Mouse (Mus musculus) c-Kit-positive CD71-positive TER-119-positive erythroid progenitor cells, embryonic 14.5 days (primary cell): Measurements from ENCODE around the gene Npc2.

ENCODE experiments used
- DNase-seq: peaks from one replicate; pipeline ENCODE4 v3.0.0-alpha.2; 2013; ENCODE audit warnings: low spot score

The Npc2 gene

GRCm38 (mm10) chr12:84772726-84773441 is at the start of gene Npc2, which contains the start of gene Isca2:
TSS of gene Npc2 (minus strand) at chr12:84773152.
TSS of gene Isca2 (plus strand) at chr12:84773251.
- DNase-seq, result peak; percentile 97

GRCm38 (mm10) chr12:84819236-84820168 is 46.5 kb upstream of the Npc2 start:
- DNase-seq, result peak; percentile 77

- DNase-seq, result peak; percentile 47
Measured at GRCm38 (mm10) chr12:84818496-84818895, 45.5 kb upstream of the Npc2 start.

- DNase-seq, result no peak
Measured at GRCm38 (mm10) chr12:84814663-84815325, 41.8 kb upstream of the Npc2 start.

GRCm38 (mm10) chr12:84813773-84814172 is 40.8 kb upstream of the Npc2 start:
- no peak for DNase-seq

GRCm38 (mm10) chr12:84812004-84812403 is 39.1 kb upstream of the Npc2 start:
- no peak for DNase-seq

- DNase-seq, result no peak
Measured at GRCm38 (mm10) chr12:84811510-84811909, 38.6 kb upstream of the Npc2 start.

GRCm38 (mm10) chr12:84810810-84811209 is 37.9 kb upstream of the Npc2 start:
- DNase-seq, result no peak

- DNase-seq, result no peak
Measured at GRCm38 (mm10) chr12:84809033-84809432, 36.1 kb upstream of the Npc2 start.

GRCm38 (mm10) chr12:84807351-84807750 is 34.4 kb upstream of the Npc2 start:
- DNase-seq, result no peak

GRCm38 (mm10) chr12:84806726-84807125 is 33.8 kb upstream of the Npc2 start:
- DNase-seq, result no peak

GRCm38 (mm10) chr12:84806010-84806409 is 33.1 kb upstream of the Npc2 start:
- no peak for DNase-seq

- DNase-seq, result no peak
Measured at GRCm38 (mm10) chr12:84805228-84805842, 32.4 kb upstream of the Npc2 start.

- DNase-seq, result no peak
Measured at GRCm38 (mm10) chr12:84802625-84803024, 29.7 kb upstream of the Npc2 start.

GRCm38 (mm10) chr12:84801532-84802110 is 28.7 kb upstream of the Npc2 start:
- DNase-seq, result no peak

- DNase-seq, result no peak
Measured at GRCm38 (mm10) chr12:84800419-84800818, 27.5 kb upstream of the Npc2 start.

- no peak for DNase-seq
Measured at GRCm38 (mm10) chr12:84799086-84799485, 26.1 kb upstream of the Npc2 start.

GRCm38 (mm10) chr12:84794647-84795046 is 21.7 kb upstream of the Npc2 start:
- DNase-seq, result no peak

GRCm38 (mm10) chr12:84792629-84793028 is 19.7 kb upstream of the Npc2 start:
- DNase-seq, result no peak

- no peak for DNase-seq
Measured at GRCm38 (mm10) chr12:84790853-84791252, 17.9 kb upstream of the Npc2 start.

- no peak for DNase-seq
Measured at GRCm38 (mm10) chr12:84786091-84786490, 13.1 kb upstream of the Npc2 start.
